Mouse (Mus musculus) left cerebral cortex, postnatal 36 days (tissue): ENCODE results near the gene Ctu1. TPM values are rescaled to one million over a fixed set of nuclear protein-coding genes. Genes with fewer than 3 reads are reported as not detected.
A peak's percentile ranks its signal among the peaks of the same experiment; 100 is the strongest.
"Not testable (repeated sequence)": the region's sequence is repeated elsewhere in the genome, so short reads cannot be mapped to it uniquely, and the experiment has no call there.

Source experiments
- DNase-seq, 2 experiments: peaks; one replicate each; pipeline ENCODE4 v3.0.0; 2021 to 2022; ENCODE audit warnings: low spot score in 2 of 2, mixed read lengths in 1 of 2
- intact Hi-C: fragments of 180-260 bp; cut with DNase I; formaldehyde crosslinking; loops from one replicate; pipeline ENCODE4 v1.15.1; 2025
- total RNA-seq, 2 experiments: library from RNA; stranded (reverse); gene quantifications; 2 replicates each; pipeline ENCODE4 v1.2.3; 2021

The Ctu1 gene
- total RNA-seq: 1 to 10 TPM; 8.3 to 8.7 TPM

DNA sequence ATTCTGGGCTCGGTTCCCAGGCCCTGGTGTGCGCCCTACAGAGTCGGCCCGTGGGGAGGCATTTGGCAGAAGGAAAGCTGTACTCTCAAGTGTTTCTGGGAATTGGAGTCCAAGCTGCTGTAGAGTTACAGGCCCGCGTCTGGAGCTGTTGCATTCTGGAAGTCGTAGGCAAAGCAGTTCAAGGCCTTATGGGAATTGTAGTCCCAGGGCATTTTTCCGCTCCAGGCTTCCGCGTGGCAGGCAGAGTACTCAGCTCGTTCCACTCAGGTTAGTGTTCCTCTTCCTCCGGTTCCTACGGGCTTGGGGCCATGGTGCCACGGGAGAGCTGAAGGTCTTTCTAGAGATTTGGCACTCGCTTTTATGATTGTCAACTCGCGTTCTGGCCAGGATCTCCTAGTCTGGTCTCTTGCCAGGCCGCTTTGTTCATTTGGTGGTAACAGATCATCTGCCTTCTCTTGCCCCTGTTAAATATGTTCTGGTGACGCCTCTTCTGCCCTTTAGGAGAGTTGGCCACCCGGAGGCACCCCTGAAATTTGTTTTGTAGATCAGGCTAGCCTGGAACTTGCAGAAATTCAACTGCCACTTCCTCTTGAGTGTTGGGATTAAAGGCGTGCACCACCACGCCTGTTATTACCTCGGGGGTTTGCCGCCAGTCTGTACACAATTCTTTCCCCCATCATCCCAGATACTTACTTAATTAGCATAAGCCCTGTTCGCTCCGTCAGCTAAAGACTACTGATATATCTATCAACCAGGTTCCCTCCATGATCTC lies at the start of gene Ctu1:
Gene Ctu1, plus strand, starts transcription at position 208 of the 772 bp plus-strand sequence.
- DNase-seq: peak; percentile 84 to 90
- intact Hi-C loops: loop anchor here (5.0 kb wide), 2 partner anchors 85 to 110 kb away; partner anchors contain the start of gene Zfp658

DNA sequence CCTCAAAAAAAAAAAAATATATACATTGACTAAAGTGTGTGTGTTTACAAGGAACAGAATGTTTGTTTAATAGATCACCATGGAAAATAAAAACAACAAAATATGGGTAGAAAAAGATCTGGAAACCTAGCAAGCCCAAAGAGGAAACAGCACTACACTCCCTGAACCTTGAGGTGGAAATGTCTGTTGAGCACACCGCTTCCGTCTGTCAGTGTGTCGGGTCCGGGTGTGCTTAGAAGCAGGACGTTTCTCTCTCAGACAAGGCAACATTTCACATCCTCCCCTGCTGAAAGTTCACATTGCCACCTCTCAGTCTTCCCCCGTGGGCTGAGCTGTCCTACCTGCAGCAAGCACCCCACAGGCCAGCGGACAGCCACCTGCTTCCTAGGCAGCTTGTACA lies 48.9 kb upstream of the Ctu1 start:
- intact Hi-C loops: no loop called here
- DNase-seq: no peak

DNA sequence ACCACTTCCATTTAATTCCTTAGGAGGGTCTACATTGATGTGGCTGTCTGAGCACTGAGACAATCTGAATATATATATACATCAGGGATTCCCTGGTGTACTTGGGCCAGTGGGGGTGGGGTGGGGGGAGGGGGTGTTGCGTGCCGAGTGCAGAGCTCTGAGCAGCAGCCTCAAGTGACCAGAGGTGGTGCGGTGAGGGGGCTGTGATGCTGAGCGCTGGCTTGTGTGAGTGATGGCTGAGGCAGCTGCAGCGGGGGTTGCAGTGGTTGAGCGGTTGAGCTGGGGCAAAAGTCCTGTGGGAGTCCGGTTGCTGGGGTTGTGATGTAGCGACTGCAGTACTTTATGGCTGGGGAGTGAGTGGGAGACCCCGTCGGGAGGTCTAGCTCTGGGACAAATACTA lies 48.0 kb upstream of the Ctu1 start:
- intact Hi-C loops: no loop called here
- no peak for DNase-seq

DNA sequence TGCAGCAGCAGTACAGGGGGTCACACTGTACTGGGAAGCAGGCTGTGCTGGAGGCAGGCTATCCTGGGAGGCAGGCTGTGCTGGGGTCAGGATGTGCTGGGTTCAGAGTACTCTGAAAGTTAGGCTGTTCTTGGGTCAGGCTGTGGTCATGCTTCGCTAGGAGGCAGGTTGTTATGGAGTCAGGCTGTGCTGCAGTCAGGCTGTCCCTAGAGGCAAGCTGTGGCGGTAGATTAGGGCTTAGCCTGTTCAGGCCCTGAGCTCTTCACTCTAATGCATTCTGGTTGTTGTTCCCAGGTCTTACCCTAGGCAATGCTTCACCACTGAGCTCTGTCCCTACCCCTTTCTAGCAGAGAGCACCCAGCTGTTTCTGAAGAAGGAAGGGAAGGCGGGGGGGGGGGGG lies 46.8 kb upstream of the Ctu1 start:
- intact Hi-C loops: no loop called here
- DNase-seq: no peak

DNA sequence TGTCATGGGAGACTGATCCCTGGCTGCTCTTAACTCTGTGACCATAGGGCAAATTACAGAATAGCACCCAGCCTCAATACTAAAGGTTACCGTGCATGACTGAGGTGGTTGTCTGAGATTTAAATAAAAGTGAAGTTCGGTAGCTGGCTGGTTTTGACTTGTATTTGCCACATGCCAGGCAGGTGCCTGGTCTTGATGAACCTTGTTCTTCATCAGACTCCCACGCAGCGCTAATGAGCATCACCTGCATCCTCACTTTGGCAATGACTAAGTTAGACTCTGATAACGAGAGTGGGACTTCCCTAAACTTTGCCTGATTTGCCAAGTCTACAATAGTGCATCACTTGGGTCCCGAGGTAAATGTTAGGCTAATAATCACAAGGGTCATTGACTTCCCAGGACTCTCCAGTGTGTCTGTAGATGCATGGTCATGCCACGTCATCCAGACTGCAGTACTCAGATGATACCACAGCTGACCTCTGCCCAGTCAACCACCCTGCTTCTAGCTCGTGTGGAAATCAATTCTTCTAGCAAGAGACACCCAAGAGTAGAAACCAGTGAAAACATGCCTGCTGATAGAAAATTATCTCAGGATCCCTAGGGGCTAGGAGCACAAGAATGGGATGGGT lies 45.9 kb upstream of the Ctu1 start:
- intact Hi-C loops: no loop called here
- no peak for DNase-seq

DNA sequence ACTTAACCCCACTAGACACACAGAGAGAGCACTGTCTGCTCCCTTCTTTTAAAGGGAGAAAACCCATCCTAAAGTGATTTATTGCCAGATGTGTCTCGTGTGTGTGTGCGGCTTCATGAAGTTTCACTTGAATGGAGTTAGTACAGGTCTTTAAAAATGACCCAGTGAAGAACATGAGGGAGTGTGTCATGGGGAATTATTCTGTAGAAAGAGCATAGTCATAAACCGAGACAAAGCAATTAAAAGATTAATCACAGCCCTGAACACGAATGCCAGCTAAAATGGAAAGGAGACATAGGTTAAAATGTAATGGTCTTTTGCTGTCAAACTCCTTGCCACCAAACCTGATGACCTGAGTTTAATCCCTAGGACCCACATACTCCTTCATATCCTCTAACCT lies 37.9 kb upstream of the Ctu1 start:
- intact Hi-C loops: no loop called here
- DNase-seq: no peak

DNA sequence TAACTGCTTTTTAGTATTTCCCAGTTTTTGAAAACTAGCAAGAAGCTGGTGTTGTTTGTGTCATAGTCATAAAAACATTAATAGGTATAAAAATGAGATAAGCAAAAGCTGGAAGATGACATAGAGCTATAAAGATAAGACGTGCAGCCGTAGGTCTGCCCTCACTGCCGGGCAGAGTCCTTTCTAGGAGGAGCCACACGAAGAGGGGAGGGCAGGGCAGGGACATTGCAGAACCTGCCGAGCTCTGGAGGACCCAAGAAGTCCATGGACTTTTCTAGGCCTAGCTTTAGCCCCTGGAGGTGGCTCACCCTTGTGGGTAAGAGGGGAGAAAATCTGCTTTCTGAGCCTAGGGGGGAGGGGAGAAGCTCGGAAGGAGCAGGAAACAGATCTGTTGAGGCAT lies 37.3 kb upstream of the Ctu1 start, which contains the start of gene Ceacam18:
Gene Ceacam18, plus strand, starts transcription at position 208 of the 400 bp plus-strand sequence.
- intact Hi-C loops: no loop called here
- no peak for DNase-seq

DNA sequence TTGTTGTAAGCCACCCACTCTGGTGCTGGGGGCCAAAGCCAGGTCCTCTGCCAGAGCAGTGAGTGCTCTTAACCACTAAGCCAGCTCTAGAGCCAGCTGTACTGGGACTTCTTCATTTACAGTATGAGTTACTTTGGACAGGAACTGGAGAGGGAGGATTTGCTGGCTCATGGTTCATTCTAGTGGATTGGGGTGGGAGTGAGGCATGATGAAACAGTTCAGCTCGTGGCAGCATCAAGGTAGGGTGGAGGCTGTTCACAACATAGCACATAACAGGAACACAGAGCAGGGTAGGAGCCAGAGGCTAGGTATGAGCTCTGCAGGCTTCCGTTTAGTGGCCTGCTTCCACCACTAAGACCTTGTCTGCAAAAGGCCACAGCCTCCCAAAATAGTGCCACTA lies 35.6 kb upstream of the Ctu1 start:
- DNase-seq: no peak

DNA sequence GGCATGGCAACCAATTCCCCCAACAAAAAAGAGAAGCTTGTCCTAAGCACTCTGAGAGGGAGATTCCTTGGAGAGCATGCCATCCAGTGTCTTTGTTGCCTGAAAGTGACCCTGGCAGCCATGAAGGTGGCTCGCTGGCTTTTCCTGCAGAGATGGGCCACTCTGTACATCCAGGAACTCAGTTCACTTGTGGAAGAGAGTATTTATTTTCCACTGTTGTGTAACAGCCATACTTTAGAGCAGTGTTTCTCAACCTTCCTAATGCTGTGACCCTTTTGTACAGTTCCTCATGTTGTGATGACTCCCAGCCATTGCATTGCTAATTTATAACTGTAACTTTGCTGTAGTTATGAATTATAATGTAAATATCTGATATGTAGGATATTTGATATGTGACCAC lies 34.7 kb upstream of the Ctu1 start:
- intact Hi-C loops: no loop called here
- no peak for DNase-seq

More for the DNA sequence above, 35.6 kb upstream of the Ctu1 start:
- intact Hi-C loops: no loop called here

DNA sequence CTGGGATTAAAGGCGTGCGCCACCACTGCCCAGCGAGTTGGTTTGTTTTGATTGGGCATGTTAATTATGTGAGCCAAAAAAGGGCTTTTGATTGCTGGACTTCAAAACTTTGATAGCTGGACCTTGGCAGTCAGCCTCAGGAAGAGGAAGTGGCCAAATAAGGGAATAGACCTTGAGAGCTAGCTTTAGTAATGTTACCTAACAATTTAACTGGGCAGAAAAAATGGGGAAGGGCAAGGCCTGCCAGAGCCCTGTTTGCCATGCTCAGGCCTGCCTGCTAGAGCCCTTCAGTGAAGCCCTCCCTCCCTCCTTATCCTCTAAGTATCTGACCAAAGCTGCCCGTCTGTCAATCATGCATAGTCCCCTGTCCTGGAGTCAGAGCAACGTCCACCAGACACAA lies 29.2 kb upstream of the Ctu1 start:
- intact Hi-C loops: no loop called here
- DNase-seq: no peak

DNA sequence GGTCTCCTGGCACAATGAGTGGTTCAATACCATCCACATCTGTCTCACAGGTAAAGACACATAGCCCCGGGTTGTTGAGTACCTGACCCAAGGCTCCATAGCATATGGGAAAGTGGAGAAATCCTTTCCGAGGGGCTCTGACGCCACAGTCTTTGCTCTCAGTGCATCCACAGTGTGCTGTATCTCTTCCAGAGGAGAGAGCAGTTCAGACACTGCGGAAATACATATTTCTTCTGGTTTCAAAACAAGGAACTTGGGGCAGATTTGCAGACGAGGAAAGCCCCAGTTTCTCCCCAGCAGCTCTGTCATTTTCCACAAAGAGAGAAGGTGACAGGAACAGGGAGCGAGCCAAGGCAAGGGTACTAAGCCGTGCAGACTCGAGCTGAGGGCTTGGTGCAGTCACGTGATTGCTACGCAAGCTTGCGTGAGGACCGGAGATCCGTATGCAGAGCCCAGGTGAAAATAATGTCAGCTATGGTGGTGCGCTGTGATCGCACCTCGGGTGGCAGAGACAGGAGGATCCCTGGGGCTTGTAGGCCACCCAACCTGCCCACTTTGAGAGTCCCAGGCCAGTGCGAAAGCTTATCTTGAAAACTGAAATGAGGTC lies 28.7 kb upstream of the Ctu1 start:
- DNase-seq: no peak
- intact Hi-C loops: no loop called here

DNA sequence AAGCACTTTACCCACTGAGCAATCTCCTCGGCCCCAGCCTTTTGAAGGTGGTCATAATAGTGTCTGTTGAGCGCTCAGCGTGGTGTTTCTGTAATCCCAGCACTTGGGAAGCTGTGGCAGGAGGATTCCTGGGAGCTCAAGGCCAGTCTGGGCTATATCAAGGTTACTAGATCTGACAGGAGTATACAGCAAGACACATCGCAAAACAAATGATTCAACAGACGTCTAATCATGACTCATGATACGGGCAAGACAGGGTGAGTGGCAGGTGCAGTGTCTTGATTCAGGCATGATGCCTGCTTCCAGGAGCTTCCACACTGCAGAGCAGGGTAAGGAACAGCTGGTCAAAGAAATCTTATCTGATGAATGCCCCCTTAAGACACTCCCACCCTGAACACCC lies 19.1 kb upstream of the Ctu1 start:
- intact Hi-C loops: no loop called here

DNA sequence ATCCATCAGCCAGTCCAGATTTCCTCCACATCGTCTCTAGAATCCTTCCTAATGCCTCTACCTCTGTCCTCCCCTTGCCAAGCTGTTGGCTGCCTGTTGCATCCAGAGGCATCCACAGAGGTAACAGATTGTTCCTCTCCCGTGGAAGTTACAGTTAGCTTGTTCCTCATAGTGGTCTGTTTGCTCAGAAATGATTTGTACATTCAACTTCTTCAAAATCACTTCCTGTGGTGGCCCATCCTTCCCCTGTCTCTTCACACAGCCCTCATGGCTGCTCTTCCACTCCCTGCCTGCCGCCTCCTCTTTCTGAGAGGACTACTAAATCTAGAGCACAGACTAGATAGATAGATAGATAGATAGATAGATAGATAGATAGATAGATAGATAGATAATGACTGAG lies 17.3 kb upstream of the Ctu1 start:
- intact Hi-C loops: no loop called here
- DNase-seq: no peak

More for the DNA sequence above, 19.1 kb upstream of the Ctu1 start:
- DNase-seq: no peak

DNA sequence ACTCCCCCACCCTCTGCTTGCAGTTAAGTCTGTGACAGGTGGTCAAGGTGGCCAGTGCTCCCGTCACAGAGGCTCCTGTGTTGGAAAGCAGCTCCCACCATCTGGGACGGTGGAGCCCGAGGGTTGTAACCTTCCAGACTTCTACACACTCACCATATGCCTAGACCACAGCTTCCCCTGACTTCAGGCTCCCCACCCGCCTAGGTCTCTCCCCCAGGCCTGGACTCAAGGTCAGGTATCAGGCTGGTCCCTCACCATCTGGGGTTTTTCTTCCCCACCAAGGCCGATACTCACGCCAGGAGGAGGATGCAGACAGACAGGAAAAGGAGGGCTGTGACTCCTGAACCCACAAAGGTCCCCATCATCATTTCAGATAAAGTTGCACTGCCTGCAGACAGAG lies 15.6 kb upstream of the Ctu1 start:
- intact Hi-C loops: no loop called here
- no peak for DNase-seq

DNA sequence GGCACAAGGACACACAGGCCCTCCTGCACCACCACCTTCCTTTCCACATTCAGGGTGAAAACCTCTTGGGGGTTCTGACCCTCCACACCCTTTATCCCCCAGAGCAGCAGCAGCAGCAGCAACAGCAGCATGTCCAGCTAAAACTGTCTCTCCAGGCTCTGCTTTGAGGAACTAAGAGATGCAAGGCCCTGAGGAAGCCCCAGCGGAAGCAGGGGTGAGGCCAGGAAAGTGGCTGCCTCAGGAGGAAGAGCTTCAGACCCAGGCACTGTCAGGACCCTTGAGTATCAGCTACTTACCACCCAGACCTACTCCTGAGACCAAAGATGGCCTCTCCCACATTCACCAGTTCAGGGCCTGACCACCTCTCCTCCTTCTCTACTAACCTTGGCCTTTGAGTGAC lies 11.8 kb upstream of the Ctu1 start, which contains the start of gene Siglece:
Gene Siglece, minus strand, starts transcription at position 160 of the 400 bp plus-strand sequence.
- intact Hi-C loops: no loop called here
- DNase-seq: no peak

DNA sequence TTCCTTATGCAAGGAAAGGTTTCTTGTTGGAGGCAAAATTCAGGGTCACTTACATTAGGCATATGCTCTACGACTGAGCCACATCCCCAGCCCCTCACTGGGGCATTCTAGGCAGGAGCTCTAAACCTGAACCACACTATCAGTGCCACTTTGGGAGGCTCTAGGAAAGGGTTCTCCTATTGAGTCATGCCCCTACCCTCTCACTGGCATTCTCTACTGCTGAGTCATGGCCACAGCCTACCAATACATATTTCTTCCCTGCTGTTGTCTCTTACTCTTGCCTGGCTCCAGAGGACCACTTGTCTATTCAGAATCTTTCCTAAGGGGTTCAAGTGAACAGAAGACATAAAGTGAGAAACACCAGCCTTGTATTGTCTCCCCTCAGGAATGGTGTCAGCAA lies 9.0 kb upstream of the Ctu1 start:
- intact Hi-C loops: no loop called here
- no peak for DNase-seq

DNA sequence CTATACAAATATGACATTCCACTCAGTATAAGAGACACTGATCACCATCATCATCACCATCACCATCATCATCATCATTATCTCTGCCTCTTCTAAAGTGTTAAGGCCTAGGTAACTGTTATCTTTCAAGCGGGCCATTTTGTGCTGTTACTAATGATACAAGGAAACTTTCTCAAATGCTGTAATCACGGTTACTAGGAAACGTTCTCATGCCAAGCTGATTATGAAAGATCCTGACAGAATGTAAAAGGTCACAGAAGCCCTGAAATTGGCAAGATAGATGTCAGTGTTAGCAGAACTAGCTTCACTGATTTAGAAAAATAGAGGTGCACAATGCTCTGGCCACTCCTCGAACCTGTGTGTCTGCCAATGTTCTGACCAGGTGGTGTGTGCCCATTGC lies 4.6 kb upstream of the Ctu1 start:
- intact Hi-C loops, DNase-seq: not testable (repeated sequence)

DNA sequence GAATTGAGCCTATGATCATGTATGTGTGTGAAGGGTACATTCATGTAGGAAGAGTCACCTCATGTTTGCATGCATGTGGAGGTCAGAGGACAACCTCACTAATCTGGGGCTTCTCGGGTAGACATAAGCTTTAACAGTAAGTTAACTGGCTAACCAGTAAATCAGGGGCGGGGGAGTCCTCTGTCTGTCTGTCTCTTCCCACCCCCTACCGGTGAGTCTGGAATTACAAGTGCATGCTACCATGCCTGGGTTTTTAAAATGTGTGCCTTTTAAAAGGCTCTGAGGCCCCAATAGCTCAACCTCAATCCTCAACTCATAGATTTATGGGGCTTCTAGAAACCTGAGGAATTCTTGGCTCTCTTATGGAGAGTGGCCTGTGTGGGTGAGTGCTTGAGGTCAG lies 3.2 kb upstream of the Ctu1 start:
- DNase-seq: no peak
- intact Hi-C loops: no loop called here

DNA sequence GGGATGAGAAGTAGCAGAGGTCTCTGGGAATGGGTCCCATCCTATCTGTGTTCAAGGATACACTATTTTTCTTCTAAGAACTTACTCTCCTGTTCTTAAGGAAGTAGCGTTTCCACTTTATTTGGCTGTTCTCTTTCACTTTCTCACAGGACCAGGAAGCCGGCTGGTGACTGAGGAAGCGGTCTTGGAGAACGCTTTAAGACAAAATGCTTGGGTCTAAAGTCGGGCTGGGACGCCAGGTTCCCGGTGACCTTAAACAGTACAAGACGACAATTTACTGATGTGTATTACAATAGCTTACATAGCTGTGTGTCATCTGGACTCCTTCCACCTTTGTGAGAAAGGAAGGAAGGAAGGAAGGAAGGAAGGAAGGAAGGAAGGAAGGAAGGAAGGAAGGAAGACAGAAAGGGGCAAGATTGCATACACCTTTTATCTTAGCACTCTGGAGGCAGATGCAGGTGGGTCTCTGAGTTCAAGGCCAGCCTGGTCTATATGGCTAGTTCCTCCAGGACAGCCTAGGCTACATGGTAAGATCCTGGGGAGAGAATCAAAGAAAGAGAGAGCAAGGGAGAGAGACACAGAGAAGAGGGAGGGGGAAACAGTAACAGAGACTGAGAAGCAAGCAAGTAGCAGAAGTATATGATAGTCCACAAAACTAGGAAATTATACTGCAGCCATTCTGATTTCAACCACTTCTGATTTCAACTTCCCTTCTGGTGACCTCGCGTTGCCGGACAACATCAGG lies 580 bp upstream of the Ctu1 start:
- intact Hi-C loops: loop anchor here (5.0 kb wide), 2 partner anchors 84 to 109 kb away; partner anchors contain the start of gene Zfp658
- DNase-seq: no peak
